Mouse (Mus musculus) E14TG2a.4 (cell line): Measurements from ENCODE around the gene Nr3c2.

ENCODE experiments used
- H3K27me3 ChIP-seq: 2 replicates; pipeline ENCODE4 v1.6.1; 2014; ENCODE audit warnings: low read length, control low read depth; ENCODE audit not compliant: insufficient read depth
- H3K36me3 ChIP-seq: 2 replicates; pipeline ENCODE4 v1.6.1; 2014; ENCODE audit warnings: low read length, control low read depth; ENCODE audit not compliant: insufficient read depth
- H3K4me1 ChIP-seq: replicated peaks from 2 replicates; pipeline ENCODE4 v1.6.1; 2014; ENCODE audit warnings: low read depth, low read length, control low read depth
- H3K4me3 ChIP-seq: replicated peaks from 2 replicates; pipeline ENCODE4 v1.5.1; 2014; ENCODE audit warnings: mild to moderate bottlenecking, low read length
- H3K9me3 ChIP-seq: 2 replicates; pipeline ENCODE4 v1.6.1; 2014; ENCODE audit warnings: low read length, control low read depth
- CTCF ChIP-seq: conservative IDR thresholded peaks from 2 replicates; pipeline ENCODE4 v1.5.1; 2014; ENCODE audit warnings: low read length
- NANOG ChIP-seq: IDR thresholded peaks from 2 replicates; pipeline ENCODE4 v1.6.1; 2014; ENCODE audit warnings: borderline replicate concordance, low read length, mixed read lengths
- POU5F1 ChIP-seq: IDR thresholded peaks from 2 replicates; pipeline ENCODE4 v1.6.1; 2014; ENCODE audit warnings: low read length, borderline replicate concordance

Gene Nr3c2

GRCm38 (mm10) chr8:76901430-76902204, 2.4 kb downstream of the Nr3c2 start:
- Histone ChIP-seq H3K27me3 (peaks cover 52% of the 10 kb centered on the region), H3K9me3 (no peaks in the 10 kb centered on the region), H3K4me1 (peaks cover 14% of the 10 kb centered on the region), H3K36me3 (no peaks in the 10 kb centered on the region), H3K4me3 (peak overlapping the region; percentile 84)
- TF ChIP-seq CTCF (no peak), NANOG (no peak), POU5F1 (no peak)

DNA sequence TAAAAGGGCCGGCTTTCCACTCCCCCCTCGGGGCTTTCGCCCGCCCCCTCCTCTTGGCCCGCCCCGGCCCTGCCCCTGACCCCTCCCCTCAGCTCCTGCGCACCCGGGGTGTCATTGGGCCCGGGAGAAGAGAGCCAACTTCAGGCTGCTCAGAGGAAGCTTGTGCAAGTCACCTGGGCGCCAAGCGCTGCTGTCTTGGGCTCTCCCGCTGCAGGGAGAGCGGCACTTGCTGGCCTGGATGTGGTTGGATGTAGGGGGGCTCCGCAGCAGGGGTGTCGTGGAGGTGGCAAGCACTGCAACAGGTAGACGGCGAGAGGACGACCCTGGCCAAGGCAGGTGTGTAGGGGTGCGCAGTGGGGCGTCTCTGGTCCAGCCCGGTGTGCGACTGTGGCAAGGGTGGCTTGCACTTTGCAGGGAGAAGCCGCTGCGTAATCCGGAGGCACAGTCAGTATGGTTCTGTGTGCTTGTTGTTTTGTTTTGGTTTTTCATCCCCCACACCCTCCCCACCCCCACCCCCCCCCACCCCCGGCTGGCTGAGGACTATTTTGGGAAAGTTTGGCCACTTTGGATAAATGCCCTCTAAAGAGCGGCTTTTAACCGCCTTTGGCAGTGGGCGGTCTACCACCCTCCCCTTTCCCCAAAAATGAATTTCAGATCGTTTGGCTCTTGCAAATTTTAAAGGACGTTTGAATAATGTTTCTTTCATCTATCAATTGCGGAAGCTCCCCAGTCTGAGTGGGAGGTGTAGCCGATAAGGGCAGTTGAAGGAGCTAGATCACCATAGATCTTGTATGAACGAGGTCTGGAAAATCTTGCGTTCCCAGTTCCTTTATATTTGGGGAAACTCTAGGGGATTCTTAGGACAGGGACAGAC, 3.2 kb downstream of the Nr3c2 start:
- H3K36me3 ChIP-seq = no peaks in the 10 kb centered on the region
- peak overlapping the region; percentile 84 for H3K4me3 ChIP-seq
- H3K27me3 ChIP-seq = peaks cover 47% of the 10 kb centered on the region
- no peaks in the 10 kb centered on the region for H3K9me3 ChIP-seq
- H3K4me1 ChIP-seq = peaks cover 14% of the 10 kb centered on the region
- TF ChIP-seq NANOG (no peak), POU5F1 (no peak), CTCF (no peak)

- Histone ChIP-seq H3K9me3 (no peaks in the 10 kb centered on the region), H3K36me3 (no peaks in the 10 kb centered on the region), H3K27me3 (no peaks in the 10 kb centered on the region), H3K4me3 (no peak overlapping the region), H3K4me1 (no peaks in the 10 kb centered on the region)
- no peak for TF ChIP-seq POU5F1
- TF ChIP-seq CTCF = no peak
- TF ChIP-seq NANOG = no peak
These were observed 12.0 kb downstream of the Nr3c2 start for GRCm38 (mm10) chr8:76911206-76911605.

GRCm38 (mm10) chr8:76912678-76913077, 13.4 kb downstream of the Nr3c2 start:
- no peaks in the 10 kb centered on the region for H3K9me3 ChIP-seq
- no peaks in the 10 kb centered on the region for H3K4me1 ChIP-seq
- no peaks in the 10 kb centered on the region for H3K36me3 ChIP-seq
- no peaks in the 10 kb centered on the region for H3K27me3 ChIP-seq
- no peak overlapping the region for H3K4me3 ChIP-seq
- TF ChIP-seq POU5F1 (no peak), CTCF (no peak)

DNA sequence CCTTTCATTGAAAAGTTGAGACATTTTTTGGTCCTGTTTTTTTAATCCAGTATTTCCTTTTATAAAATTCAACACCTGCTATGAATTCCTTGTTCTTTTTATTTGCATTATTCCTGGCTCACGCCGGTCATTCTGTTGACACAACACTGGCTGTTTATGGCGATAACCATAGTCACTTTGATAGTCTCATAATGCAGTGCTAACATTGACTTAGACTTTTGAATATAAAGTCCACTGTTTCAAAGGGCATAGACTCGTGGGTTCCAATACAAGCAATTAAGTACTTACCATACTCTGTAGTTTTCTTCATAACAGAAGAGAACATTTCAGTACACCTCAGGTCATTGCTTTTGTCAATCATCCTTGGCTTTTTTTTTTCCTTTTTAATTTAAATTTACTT, 14.0 kb downstream of the Nr3c2 start:
- H3K4me1 ChIP-seq = no peaks in the 10 kb centered on the region
- no peak for TF ChIP-seq CTCF
- no peak for TF ChIP-seq POU5F1
- no peak for TF ChIP-seq NANOG
- no peaks in the 10 kb centered on the region for H3K36me3 ChIP-seq
- no peaks in the 10 kb centered on the region for H3K9me3 ChIP-seq
- H3K4me3 ChIP-seq = no peak overlapping the region
- H3K27me3 ChIP-seq = no peaks in the 10 kb centered on the region

DNA sequence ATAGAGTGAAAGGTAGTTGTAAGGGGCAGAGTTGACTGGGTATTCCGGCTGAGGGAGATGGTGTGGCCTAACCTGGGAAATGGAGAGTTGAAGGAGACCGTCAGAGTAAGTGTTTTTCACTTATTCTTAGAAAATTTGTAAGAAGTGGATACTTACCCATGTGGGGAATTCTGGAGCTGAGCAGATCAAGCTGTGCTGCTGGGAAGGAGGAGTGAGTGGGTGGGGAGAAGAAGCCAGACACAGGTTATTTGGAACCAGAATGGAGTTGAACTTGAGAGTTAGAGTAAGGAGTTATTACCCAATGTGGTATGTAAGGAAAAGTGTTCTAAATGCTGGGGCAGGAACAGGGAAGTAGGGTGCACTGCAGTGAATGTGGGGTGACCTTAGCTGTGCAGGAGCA, 16.0 kb downstream of the Nr3c2 start:
- Histone ChIP-seq H3K27me3 (no peaks in the 10 kb centered on the region), H3K4me3 (no peak overlapping the region), H3K9me3 (no peaks in the 10 kb centered on the region), H3K36me3 (no peaks in the 10 kb centered on the region), H3K4me1 (peaks cover 10% of the 10 kb centered on the region; the same call in 1 of the 2 replicates)
- TF ChIP-seq POU5F1 (no peak), CTCF (no peak), NANOG (no peak)

GRCm38 (mm10) chr8:76919546-76919945, 20.3 kb downstream of the Nr3c2 start:
- TF ChIP-seq CTCF = no peak
- TF ChIP-seq NANOG = peak; percentile 35; the same call in 1 of the 2 replicates

GRCm38 (mm10) chr8:76924150-76924549, 24.9 kb downstream of the Nr3c2 start:
- H3K9me3 ChIP-seq = no peaks in the 10 kb centered on the region
- no peaks in the 10 kb centered on the region for H3K36me3 ChIP-seq
- H3K27me3 ChIP-seq = no peaks in the 10 kb centered on the region
- no peak overlapping the region for H3K4me3 ChIP-seq
- H3K4me1 ChIP-seq = peaks cover 14% of the 10 kb centered on the region; the same call in 1 of the 2 replicates
- TF ChIP-seq NANOG = no peak
- TF ChIP-seq POU5F1 = no peak
- no peak for TF ChIP-seq CTCF

More at GRCm38 (mm10) chr8:76919546-76919945, 20.3 kb downstream of the Nr3c2 start:
- H3K9me3 ChIP-seq = no peaks in the 10 kb centered on the region
- peaks cover 14% of the 10 kb centered on the region; the same call in 1 of the 2 replicates for H3K4me1 ChIP-seq
- no peaks in the 10 kb centered on the region for H3K36me3 ChIP-seq
- H3K27me3 ChIP-seq = no peaks in the 10 kb centered on the region
- H3K4me3 ChIP-seq = no peak overlapping the region
